Mouse (Mus musculus) limb, embryonic 12.5 days (tissue): ENCODE data around the gene Olig1. TPM values are rescaled to one million over a fixed set of nuclear protein-coding genes. Genes with fewer than 3 reads are reported as not detected.
A peak's percentile ranks its signal among the peaks of the same experiment; 100 is the strongest.

ENCODE experiments used
- ATAC-seq: fragments of 200-750 bp; cut with Nextera tagmentation; 2 replicates; pipeline ENCODE4 v1.8.0; 2017; ENCODE audit warnings: low read depth, moderate TSS enrichment; ENCODE audit not compliant: insufficient number of reproducible peaks, insufficient read depth, low FRiP score, low TSS enrichment
- H3K27ac ChIP-seq: fragments of 300-500 bp; sonication (generic); 2 replicates; pipeline ENCODE4 v1.5.1; 2016; ENCODE audit warnings: mild to moderate bottlenecking, moderate library complexity
- H3K27me3 ChIP-seq: fragments of 300-500 bp; sonication (generic); 2 replicates; pipeline ENCODE4 v1.6.1; 2016; ENCODE audit warnings: mild to moderate bottlenecking, moderate library complexity
- H3K36me3 ChIP-seq: fragments of 300-500 bp; sonication (generic); 2 replicates; pipeline ENCODE4 v1.6.1; 2016; ENCODE audit warnings: mild to moderate bottlenecking, moderate library complexity
- H3K4me1 ChIP-seq: fragments of 300-500 bp; sonication (generic); replicated peaks from 2 replicates; pipeline ENCODE4 v1.6.1; 2016
- H3K4me2 ChIP-seq: fragments of 300-500 bp; sonication (generic); 2 replicates; pipeline ENCODE4 v1.6.1; 2016; ENCODE audit warnings: mild to moderate bottlenecking, moderate library complexity
- H3K4me3 ChIP-seq: fragments of 300-500 bp; sonication (generic); replicated peaks from 2 replicates; pipeline ENCODE4 v1.5.1; 2016; ENCODE audit warnings: mild to moderate bottlenecking
- H3K9ac ChIP-seq: fragments of 300-500 bp; sonication (generic); replicated peaks from 2 replicates; pipeline ENCODE4 v1.6.1; 2016; ENCODE audit warnings: mild to moderate bottlenecking, moderate library complexity
- H3K9me3 ChIP-seq: fragments of 300-500 bp; sonication (generic); 2 replicates; pipeline ENCODE4 v1.6.1; 2016; ENCODE audit warnings: mild to moderate bottlenecking, moderate library complexity
- WGBS: fragments of 180-500 bp; shearing (Covaris S2); methylation state at CpG from one replicate; pipeline ENCODE4 v1.1.7; 2016; 5-methylcytosine and 5-hydroxymethylcytosine counted together
- polyA plus RNA-seq: library from polyadenylated mRNA; unstranded; fragments of >200 nt; fragmentation: Nextera tagmentation; extraction: Ambion mirVana; gene quantifications from 2 replicates; pipeline ENCODE4 v1.2.1, GENCODE M21; 2016

Olig1 gene
- polyA plus RNA-seq, 1 experiment from 2014 or later: 0.09 TPM

DNA sequence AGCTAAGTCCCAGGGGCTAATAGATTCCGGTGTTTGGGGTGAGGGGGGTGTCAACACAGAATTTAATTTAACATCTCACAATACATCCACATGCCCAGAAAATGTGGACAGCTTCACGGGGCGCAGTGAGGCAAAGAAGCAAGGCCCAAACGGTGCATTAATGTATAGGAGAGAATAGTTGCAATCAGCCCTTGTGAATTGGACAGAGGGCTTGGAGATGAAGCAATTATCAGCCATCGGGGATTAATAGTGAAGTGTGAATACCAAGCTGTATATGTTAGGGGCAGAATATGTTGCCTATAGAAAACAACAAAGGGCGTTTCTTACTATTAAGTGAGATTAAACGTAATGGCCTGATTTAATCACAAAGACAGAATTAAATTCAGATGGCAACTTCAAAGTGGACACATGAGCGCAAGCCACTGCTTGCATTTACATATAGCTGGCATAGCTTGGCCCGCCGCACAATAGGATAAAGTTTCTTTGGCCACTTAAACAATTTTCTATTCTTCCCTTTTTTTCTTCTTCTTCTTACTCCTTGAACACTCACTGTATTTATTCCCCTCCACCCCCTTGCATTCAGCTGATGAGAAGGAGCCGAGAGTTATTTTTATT, 23.3 kb downstream of the Olig1 start:
- H3K4me1 ChIP-seq: peaks cover 4% of the 10 kb centered on the region
- H3K4me3 ChIP-seq: no peak overlapping the region
- no peak for ATAC-seq
- H3K9me3 ChIP-seq: no peaks in the 10 kb centered on the region
- WGBS: 79% methylated on average over 11 of the region's 11 CpGs
- H3K27me3 ChIP-seq: peaks cover 8% of the 10 kb centered on the region; the same call in 1 of the 2 replicates
- H3K9ac ChIP-seq: no peak overlapping the region
- H3K27ac ChIP-seq: no peak overlapping the region
- no peaks in the 10 kb centered on the region for H3K36me3 ChIP-seq
- H3K4me2 ChIP-seq: no peak overlapping the region

DNA sequence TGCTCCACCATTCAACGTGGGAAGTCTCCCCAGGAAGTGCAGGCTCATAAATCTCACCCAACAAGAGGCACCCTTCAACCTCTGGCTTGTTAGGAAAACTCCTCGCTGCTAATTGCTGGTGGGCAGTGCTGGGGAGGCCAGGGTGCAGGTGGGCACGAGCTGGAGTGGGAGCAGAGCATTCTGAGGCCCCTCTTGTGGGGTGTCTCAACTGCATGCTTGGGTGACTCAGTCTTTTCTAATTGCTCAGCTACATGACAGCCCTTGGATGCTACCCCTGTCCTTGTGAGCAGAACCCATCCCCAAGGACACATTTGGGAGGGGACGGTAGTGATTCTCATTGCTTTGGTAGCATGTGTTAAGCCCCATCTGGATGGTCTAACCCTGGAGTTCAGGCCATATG, 28.2 kb downstream of the Olig1 start:
- Histone ChIP-seq H3K9me3 (no peaks in the 10 kb centered on the region), H3K27me3 (peaks cover 43% of the 10 kb centered on the region), H3K4me1 (peaks cover 6% of the 10 kb centered on the region), H3K4me2 (no peak overlapping the region), H3K9ac (no peak overlapping the region), H3K4me3 (no peak overlapping the region), H3K27ac (no peak overlapping the region), H3K36me3 (no peaks in the 10 kb centered on the region)
- WGBS: 15% methylated on average over 4 of the region's 4 CpGs
- no peak for ATAC-seq

DNA sequence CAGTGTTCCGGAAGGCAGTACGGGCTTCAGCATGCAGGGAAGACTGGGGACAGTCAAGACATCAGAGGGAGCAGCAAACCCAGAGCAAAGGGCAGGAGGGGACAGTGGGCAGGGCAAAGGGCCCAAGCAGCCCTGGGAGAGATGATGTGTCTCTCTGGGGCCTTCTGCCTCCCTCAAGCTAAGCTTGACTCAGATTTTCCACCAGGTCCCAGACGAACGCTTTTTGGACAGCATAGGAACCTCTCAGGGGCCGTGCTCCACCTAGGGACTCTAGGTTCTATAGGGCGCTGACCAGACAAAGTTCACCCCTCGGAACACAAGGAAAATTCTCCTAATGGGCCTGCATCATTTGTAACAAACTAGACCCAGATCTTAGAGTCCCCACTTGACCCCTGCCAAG, 29.8 kb downstream of the Olig1 start:
- WGBS: 84% methylated on average over 7 of the region's 7 CpGs
- Histone ChIP-seq H3K9ac (no peak overlapping the region), H3K27me3 (peaks cover 60% of the 10 kb centered on the region), H3K4me3 (no peak overlapping the region), H3K9me3 (no peaks in the 10 kb centered on the region), H3K36me3 (no peaks in the 10 kb centered on the region), H3K27ac (no peak overlapping the region), H3K4me1 (peaks cover 6% of the 10 kb centered on the region), H3K4me2 (no peak overlapping the region)
- ATAC-seq: no peak

DNA sequence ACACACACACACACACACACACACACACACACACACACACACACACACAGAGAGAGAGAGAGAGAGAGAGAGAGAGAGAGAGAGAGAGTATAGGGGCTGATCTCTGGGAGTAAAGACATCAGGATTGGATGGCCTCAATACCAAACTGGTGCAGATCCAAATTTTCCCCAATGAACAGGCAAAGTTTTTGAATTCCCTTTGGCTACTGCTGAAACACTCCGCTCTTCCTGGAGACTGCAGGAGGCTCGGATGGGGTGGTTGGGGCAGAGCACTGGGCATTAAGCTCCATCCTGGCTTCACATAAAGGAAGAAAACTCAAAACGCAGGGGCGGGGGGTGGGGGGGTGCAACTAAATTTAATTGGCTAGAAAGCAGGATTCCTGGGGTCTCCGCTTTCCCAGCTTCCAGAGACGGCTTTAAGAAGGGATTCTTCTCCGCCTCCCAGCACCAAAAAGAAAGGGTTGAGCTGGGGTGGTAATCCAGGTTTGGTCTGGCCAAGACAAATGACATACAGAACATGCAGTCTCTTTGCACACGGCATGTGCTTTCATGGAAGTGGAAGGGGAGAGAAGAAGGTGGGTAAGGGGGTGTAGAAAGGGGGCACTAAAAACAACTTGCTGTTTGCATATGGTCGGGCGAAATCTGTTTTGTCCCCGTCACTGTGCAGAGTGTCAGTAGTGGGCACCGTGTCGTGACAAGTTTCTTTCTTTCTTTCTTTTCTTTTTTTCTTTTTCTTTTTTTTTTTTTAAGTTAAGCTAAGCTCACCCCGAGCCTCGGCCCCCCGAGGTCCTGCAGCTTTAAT, 31.3 kb downstream of the Olig1 start:
- Histone ChIP-seq H3K4me3 (no peak overlapping the region), H3K9me3 (no peaks in the 10 kb centered on the region), H3K27me3 (peaks cover 71% of the 10 kb centered on the region), H3K4me1 (peaks cover 6% of the 10 kb centered on the region), H3K4me2 (no peak overlapping the region), H3K27ac (no peak overlapping the region), H3K9ac (no peak overlapping the region), H3K36me3 (no peaks in the 10 kb centered on the region)
- ATAC-seq: no peak
- WGBS: 44% methylated on average over 16 of the region's 16 CpGs

GRCm38 (mm10) chr16:91301454-91301853, 31.9 kb downstream of the Olig1 start:
- Histone ChIP-seq H3K4me2 (no peak overlapping the region), H3K9me3 (no peaks in the 10 kb centered on the region), H3K4me1 (peaks cover 6% of the 10 kb centered on the region), H3K27ac (no peak overlapping the region), H3K4me3 (no peak overlapping the region), H3K27me3 (peaks cover 74% of the 10 kb centered on the region), H3K36me3 (no peaks in the 10 kb centered on the region), H3K9ac (no peak overlapping the region)
- ATAC-seq: no peak
- 59% methylated on average over 18 of the region's 18 CpGs for WGBS

GRCm38 (mm10) chr16:91303776-91304709, 34.5 kb downstream of the Olig1 start:
- H3K9me3 ChIP-seq: no peaks in the 10 kb centered on the region
- no peak overlapping the region for H3K4me2 ChIP-seq
- H3K27me3 ChIP-seq: peaks cover 78% of the 10 kb centered on the region
- ATAC-seq: no peak
- no peak overlapping the region for H3K27ac ChIP-seq
- no peak overlapping the region for H3K4me3 ChIP-seq
- H3K4me1 ChIP-seq: no peaks in the 10 kb centered on the region; the same call in 1 of the 2 replicates
- no peaks in the 10 kb centered on the region for H3K36me3 ChIP-seq
- no peak overlapping the region for H3K9ac ChIP-seq
- 37% methylated on average over 26 of the region's 26 CpGs for WGBS

GRCm38 (mm10) chr16:91305512-91306111, 36.0 kb downstream of the Olig1 start:
- H3K36me3 ChIP-seq: no peaks in the 10 kb centered on the region
- H3K4me1 ChIP-seq: no peaks in the 10 kb centered on the region; the same call in 1 of the 2 replicates
- H3K9ac ChIP-seq: no peak overlapping the region
- no peak overlapping the region for H3K27ac ChIP-seq
- H3K27me3 ChIP-seq: peaks cover 70% of the 10 kb centered on the region
- no peaks in the 10 kb centered on the region for H3K9me3 ChIP-seq
- no peak for ATAC-seq
- 79% methylated on average over 16 of the region's 16 CpGs for WGBS
- H3K4me2 ChIP-seq: no peak overlapping the region
- H3K4me3 ChIP-seq: no peak overlapping the region

DNA sequence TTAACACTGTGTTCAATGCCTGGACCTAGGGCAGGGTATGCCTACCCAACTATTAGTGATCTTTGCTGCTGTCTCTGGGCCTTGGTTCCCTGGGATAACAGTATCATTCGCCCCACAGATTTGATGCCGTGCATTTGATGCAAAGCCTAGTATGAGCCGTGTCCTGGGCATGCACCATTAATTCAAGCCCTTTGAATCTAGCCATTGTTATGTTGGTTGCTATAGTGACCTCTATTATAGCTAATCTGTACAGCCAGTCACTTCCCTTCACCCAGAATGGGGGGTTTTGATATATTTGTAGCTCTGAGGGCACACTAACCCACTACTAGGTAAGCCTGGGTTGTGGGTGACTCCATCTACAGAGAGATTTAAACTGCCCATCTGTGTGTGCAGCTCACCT, 40.3 kb downstream of the Olig1 start:
- H3K36me3 ChIP-seq: no peaks in the 10 kb centered on the region
- H3K4me2 ChIP-seq: no peak overlapping the region
- 87% methylated on average over 3 of the region's 3 CpGs for WGBS
- peaks cover 64% of the 10 kb centered on the region for H3K27me3 ChIP-seq
- no peaks in the 10 kb centered on the region; the same call in 1 of the 2 replicates for H3K4me1 ChIP-seq
- no peak overlapping the region for H3K9ac ChIP-seq
- H3K4me3 ChIP-seq: no peak overlapping the region
- ATAC-seq: no peak
- no peaks in the 10 kb centered on the region for H3K9me3 ChIP-seq
- H3K27ac ChIP-seq: no peak overlapping the region

- H3K27ac ChIP-seq: no peak overlapping the region
- no peak overlapping the region for H3K4me3 ChIP-seq
- peaks cover 65% of the 10 kb centered on the region for H3K27me3 ChIP-seq
- H3K9me3 ChIP-seq: no peaks in the 10 kb centered on the region
- 66% methylated on average over 7 of the region's 7 CpGs for WGBS
- no peak overlapping the region for H3K9ac ChIP-seq
- ATAC-seq: no peak
- H3K4me1 ChIP-seq: no peaks in the 10 kb centered on the region; the same call in 1 of the 2 replicates
- H3K4me2 ChIP-seq: no peak overlapping the region
- no peaks in the 10 kb centered on the region for H3K36me3 ChIP-seq
Observed at GRCm38 (mm10) chr16:91312921-91313320, 43.3 kb downstream of the Olig1 start.

- Histone ChIP-seq H3K4me3 (no peak overlapping the region), H3K4me1 (peaks cover 4% of the 10 kb centered on the region), H3K4me2 (peak overlapping the region; percentile 1; the same call in 1 of the 2 replicates), H3K36me3 (no peaks in the 10 kb centered on the region), H3K9ac (no peak overlapping the region), H3K27ac (no peak overlapping the region), H3K27me3 (peaks cover 66% of the 10 kb centered on the region), H3K9me3 (no peaks in the 10 kb centered on the region)
- ATAC-seq: no peak
- 8% methylated on average over 19 of the region's 19 CpGs for WGBS
Observed at GRCm38 (mm10) chr16:91314114-91314775, 44.7 kb downstream of the Olig1 start.
